ENCODE assay signal across 21 mouse cellular contexts in genomic region chr2:58086420-58086819, GRCm38 (mm10). TPM values are rescaled to one million over a fixed set of nuclear protein-coding genes. Genes with fewer than 3 reads are reported as not detected.
DNase-seq lines count a peak whose midpoint lies in the region; ATAC-seq and TF ChIP-seq lines count a peak whose summit lies in the region.
"Had no signal": no experiment of that assay in that cellular context is flagged by ENCODE, and none has a peak within 500 bp of the region (broad histone marks: within the 10 kb centered on the region; RNA-seq: fewer than 3 reads in every experiment).

No protein-coding gene starts in this region.

- H3K36me3 ChIP-seq in ES-E14 (ENCODE audit: control insufficient read depth, insufficient read depth, low read length, poor library complexity, severe bottlenecking) = no peaks in the 10 kb centered on the region
- no peaks in the 10 kb centered on the region for H3K36me3 ChIP-seq in kidney, embryonic 14.5 days (ENCODE audit: control insufficient read depth, insufficient read depth, low read length)
- H3K36me3 ChIP-seq: embryonic facial prominence, embryonic 10.5 days; embryonic facial prominence, embryonic 12.5 days; forebrain, embryonic 15.5 days had no signal

- POLR2A ChIA-PET in Patski (lab: Charles Lee) = no interaction called here

- DNase-seq in 416B (ENCODE audit: low read depth) = peak; percentile 35
- no peak for DNase-seq in ES-E14 (ENCODE audit: low read depth, low spot score)
- no peak for DNase-seq in Patski (ENCODE audit: low read depth, low spot score)
- no peak for DNase-seq in urinary bladder, postnatal 10 days (ENCODE audit: low spot score)
- no peak for DNase-seq in layer of hippocampus, postnatal 10 days (ENCODE audit: low spot score in 2 of 2)
- DNase-seq: adrenal gland, adult 2 months; adrenal gland, postnatal 10 days; adrenal gland, postnatal 25 days; cerebellum, adult 11 months; cerebellum, adult 18-20 months; cerebellum, adult 8-10 months; cerebellum, adult 9-11 months; cerebellum, postnatal 14 days; forebrain, postnatal 0 days had no signal

- CTCF ChIA-PET in Patski (lab: Charles Lee) = no interaction called here

- no peak overlapping the region for H3K4me2 ChIP-seq in kidney, embryonic 14.5 days (replicated peaks; ENCODE audit: low read depth, low read length)
- H3K4me2 ChIP-seq: embryonic facial prominence, embryonic 12.5 days; forebrain, embryonic 13.5 days; forebrain, embryonic 15.5 days had no signal

- H3K27me3 ChIP-seq in Patski = peaks cover 10% of the 10 kb centered on the region
- H3K27me3 ChIP-seq in kidney, embryonic 14.5 days (ENCODE audit: control insufficient read depth, insufficient read depth, low read length) = no peaks in the 10 kb centered on the region
- H3K27me3 ChIP-seq: embryonic facial prominence, embryonic 12.5 days; forebrain, embryonic 13.5 days; forebrain, embryonic 15.5 days had no signal

- no peak overlapping the region for H3K9ac ChIP-seq in ES-E14 (ENCODE audit: insufficient read depth, low read depth, low read length, poor library complexity, severe bottlenecking)
- no peak overlapping the region for H3K9ac ChIP-seq in kidney, embryonic 14.5 days (ENCODE audit: low read depth, low read length)
- H3K9ac ChIP-seq: embryonic facial prominence, embryonic 12.5 days; forebrain, embryonic 13.5 days; forebrain, embryonic 15.5 days; forebrain, postnatal 0 days had no signal

- WGBS in kidney, embryonic 14.5 days = 86% methylated on average over 1 of the region's 1 CpGs

- no peak overlapping the region for H3K27ac ChIP-seq in ES-E14 (ENCODE audit: insufficient read depth, low read depth, low read length, poor library complexity, severe bottlenecking)
- no peak overlapping the region for H3K27ac ChIP-seq in kidney, embryonic 14.5 days (ENCODE audit: low read depth, low read length)
- H3K27ac ChIP-seq: embryonic facial prominence, embryonic 10.5 days; embryonic facial prominence, embryonic 12.5 days; forebrain, embryonic 13.5 days; forebrain, embryonic 15.5 days had no signal

- H3K4me1 ChIP-seq in ES-E14 (ENCODE audit: control insufficient read depth in 2 of 2, insufficient read depth in 2 of 2, low read length in 2 of 2, poor library complexity in 1 of 2) = no peaks in the 10 kb centered on the region
- H3K4me1 ChIP-seq in kidney, embryonic 14.5 days (ENCODE audit: control insufficient read depth, insufficient read depth, low read length) = no peaks in the 10 kb centered on the region
- H3K4me1 ChIP-seq: embryonic facial prominence, embryonic 10.5 days; embryonic facial prominence, embryonic 12.5 days; forebrain, embryonic 13.5 days; forebrain, embryonic 15.5 days had no signal

- no peak for TF ChIP-seq CTCF in Patski (IDR thresholded peaks at IDR 0.05)

- no peaks in the 10 kb centered on the region for H3K9me3 ChIP-seq in ES-E14 (ENCODE audit: control insufficient read depth, insufficient read depth, low read depth, low read length)
- H3K9me3 ChIP-seq in kidney, embryonic 14.5 days (ENCODE audit: control insufficient read depth, low read length) = no peaks in the 10 kb centered on the region
- H3K9me3 ChIP-seq: embryonic facial prominence, embryonic 10.5 days; embryonic facial prominence, embryonic 12.5 days; forebrain, embryonic 13.5 days; forebrain, embryonic 15.5 days had no signal

- ATAC-seq in Patski = peak; percentile 17
- no peak for ATAC-seq in kidney, embryonic 14.5 days (ENCODE audit: low FRiP score, low TSS enrichment)
- ATAC-seq: forebrain, embryonic 13.5 days; forebrain, embryonic 15.5 days; forebrain, postnatal 0 days had no signal

- no peak overlapping the region for H3K4me3 ChIP-seq in ES-E14 (ENCODE audit: insufficient read depth in 1 of 2, low read depth in 1 of 2, low read length in 2 of 2, poor library complexity in 1 of 2, severe bottlenecking in 1 of 2)
- H3K4me3 ChIP-seq in kidney, embryonic 14.5 days (ENCODE audit: low read length) = no peak overlapping the region
- H3K4me3 ChIP-seq: embryonic facial prominence, embryonic 10.5 days; embryonic facial prominence, embryonic 12.5 days; forebrain, embryonic 13.5 days; forebrain, embryonic 15.5 days had no signal

- in situ Hi-C loops in ES-E14 (cut with MboI; ENCODE audit: low sequenced_read_pairs in 2 of 2, unreplicated experiment in 2 of 2) = no loop called here
- in situ Hi-C loops in Patski (cut with MboI; ENCODE audit: low pct_unique_long_range_greater_than_20kb) = no loop called here

TF ChIP-seq in ES-E14, 5 proteins besides CTCF, POLR2A, EP300 and RAD21:
- TF ChIP-seq MAFK (IDR thresholded peaks at IDR 0.05; ENCODE audit: insufficient read depth, low read depth, low read length) (peak; percentile 92), CHD2 (IDR thresholded peaks at IDR 0.05; ENCODE audit: low read depth, low read length) (no peak)

RNA-seq across cellular contexts. Expression of gene Ermn, which starts 33.8 kb away (rescaled TPM):
- total RNA-seq in ES-E14 (2012; rRNA removed) = not detected in 2 replicates
- polyA plus RNA-seq in Patski (2021) = not detected
- polyA plus RNA-seq in kidney, embryonic 14.5 days (2014; fragmentation: Nextera tagmentation; extraction: Ambion mirVana) = not detected in 2 replicates
- 1 to 10 TPM in 1 of 2 experiments, under 1 TPM in 1; 0.96 to 1.0 TPM for total RNA-seq in layer of hippocampus, postnatal 10 days (2021)
- total RNA-seq: adrenal gland, adult 2 months; adrenal gland, postnatal 10 days; adrenal gland, postnatal 25 days; adrenal gland, postnatal 4 days had no signal
- polyA plus RNA-seq: adrenal gland, adult 2 months; C2C12 had no signal
